Mouse (Mus musculus) erythroid progenitor cell, adult 5-6 weeks (primary cell): Measurements from ENCODE around the gene Pdlim4. TPM values are rescaled to one million over a fixed set of nuclear protein-coding genes. Genes with fewer than 3 reads are reported as not detected.
A peak's percentile ranks its signal among the peaks of the same experiment; 100 is the strongest.

Experiments
- ATAC-seq: replicated peaks from 2 replicates; pipeline ENCODE4 v1.8.0; 2016; ENCODE audit warnings: moderate number of reproducible peaks, mild to moderate bottlenecking, moderate TSS enrichment, inconsistent platforms; ENCODE audit not compliant: poor library complexity, low FRiP score, severe bottlenecking
- total RNA-seq, 2 experiments: library from RNA; stranded (forward) in 1 of 2; stranded (reverse) in 1 of 2; fragments of 150-400 nt in 1 of 2; fragments of 186-747, 209-891 nt in 1 of 2; gene quantifications; 2 replicates each; pipeline versions ENCODE4 v1.2.3 to v1.2.4; 2015 to 2017; ENCODE audit warnings: low replicate concordance in 2 of 2

Gene Pdlim4
- total RNA-seq, 2 experiments from 2014 or later: not detected

GRCm38 (mm10) chr11:54027131-54028043 lies 41.4 kb downstream of the Pdlim4 start:
- ATAC-seq: no peak

GRCm38 (mm10) chr11:54026491-54027041 lies 42.2 kb downstream of the Pdlim4 start:
- peak; percentile 69 for ATAC-seq

GRCm38 (mm10) chr11:54021396-54022093 lies 47.3 kb downstream of the Pdlim4 start:
- ATAC-seq: no peak

- no peak for ATAC-seq
Observed at GRCm38 (mm10) chr11:54018893-54019732, 49.7 kb downstream of the Pdlim4 start.

GRCm38 (mm10) chr11:54017596-54017995 lies 51.2 kb downstream of the Pdlim4 start:
- no peak for ATAC-seq

GRCm38 (mm10) chr11:54016051-54016450 lies 52.8 kb downstream of the Pdlim4 start:
- no peak for ATAC-seq

GRCm38 (mm10) chr11:54012961-54013360 lies 55.9 kb downstream of the Pdlim4 start:
- no peak for ATAC-seq

GRCm38 (mm10) chr11:54011255-54011654 lies 57.6 kb downstream of the Pdlim4 start:
- no peak for ATAC-seq

- ATAC-seq: no peak
Observed at GRCm38 (mm10) chr11:54008416-54008920, 60.3 kb downstream of the Pdlim4 start.

- no peak for ATAC-seq
Observed at GRCm38 (mm10) chr11:54007717-54008116, 61.1 kb downstream of the Pdlim4 start.

- no peak for ATAC-seq
Observed at GRCm38 (mm10) chr11:54006901-54007300, 61.9 kb downstream of the Pdlim4 start.

GRCm38 (mm10) chr11:54006362-54006761 lies 62.5 kb downstream of the Pdlim4 start:
- ATAC-seq: peak; percentile 55

Other genes starting within 250 kb of the Pdlim4 start
- gene Gm12216, start 209.8 kb downstream of the Pdlim4 start, total RNA-seq (2015; ENCODE audit: low replicate concordance): not detected in 2 replicates
- 0.51 TPM in 1 of 2 replicates, not detected in the other for gene Gm12216, start 209.8 kb downstream of the Pdlim4 start, total RNA-seq (2017; ENCODE audit: low replicate concordance)
- 2.1 and 3.2 TPM in 2 replicates for gene Slc22a5, start 177.4 kb downstream of the Pdlim4 start, total RNA-seq (2015; ENCODE audit: low replicate concordance)
- 3.2 and 3.7 TPM in 2 replicates for gene Slc22a5, start 177.4 kb downstream of the Pdlim4 start, total RNA-seq (2017; ENCODE audit: low replicate concordance)
- gene Slc22a21, start 88.7 kb downstream of the Pdlim4 start, total RNA-seq (2015; ENCODE audit: low replicate concordance): 4.7 and 7.5 TPM in 2 replicates
- gene Slc22a21, start 88.7 kb downstream of the Pdlim4 start, total RNA-seq (2017; ENCODE audit: low replicate concordance): 4.2 and 11.9 TPM in 2 replicates
- 82.9 and 109 TPM in 2 replicates for gene Slc22a4, start 40.9 kb downstream of the Pdlim4 start, total RNA-seq (2015; ENCODE audit: low replicate concordance)
- 115 and 153 TPM in 2 replicates for gene Slc22a4, start 40.9 kb downstream of the Pdlim4 start, total RNA-seq (2017; ENCODE audit: low replicate concordance)
- gene P4ha2, start 31.1 kb upstream of the Pdlim4 start, total RNA-seq (2015; ENCODE audit: low replicate concordance): not detected in 2 replicates
- not detected in 2 replicates for gene P4ha2, start 31.1 kb upstream of the Pdlim4 start, total RNA-seq (2017; ENCODE audit: low replicate concordance)
- not detected in 2 replicates for gene Csf2, start 180.7 kb upstream of the Pdlim4 start, total RNA-seq (2015; ENCODE audit: low replicate concordance)
- not detected in 2 replicates for gene Csf2, start 180.7 kb upstream of the Pdlim4 start, total RNA-seq (2017; ENCODE audit: low replicate concordance)
- not detected in 2 replicates for gene Il3, start 198.3 kb upstream of the Pdlim4 start, total RNA-seq (2015; ENCODE audit: low replicate concordance)
- not detected in 2 replicates for gene Il3, start 198.3 kb upstream of the Pdlim4 start, total RNA-seq (2017; ENCODE audit: low replicate concordance)
- gene Acsl6, start 234.8 kb upstream of the Pdlim4 start, total RNA-seq (2015; ENCODE audit: low replicate concordance): 0.42 and 2.2 TPM in 2 replicates
- 0.77 TPM in 1 of 2 replicates, not detected in the other for gene Acsl6, start 234.8 kb upstream of the Pdlim4 start, total RNA-seq (2017; ENCODE audit: low replicate concordance)